Mouse (Mus musculus) intestine, embryonic 15.5 days (tissue): Measurements from ENCODE around the gene Pdia5. TPM values are rescaled to one million over a fixed set of nuclear protein-coding genes. Genes with fewer than 3 reads are reported as not detected.

Experiments used
- ATAC-seq: fragments of 200-750 bp; cut with Nextera tagmentation; 2 replicates; pipeline ENCODE4 v1.8.0; 2017; ENCODE audit warnings: moderate TSS enrichment, moderate library complexity
- H3K27ac ChIP-seq: fragments of 300-500 bp; sonication (generic); 2 replicates; pipeline ENCODE4 v1.5.1; 2015; ENCODE audit warnings: mild to moderate bottlenecking, inconsistent platforms
- H3K27me3 ChIP-seq: fragments of 300-500 bp; sonication (generic); replicated peaks from 2 replicates; pipeline ENCODE4 v1.6.1; 2015; ENCODE audit warnings: inconsistent platforms
- H3K36me3 ChIP-seq: fragments of 300-500 bp; sonication (generic); 2 replicates; pipeline ENCODE4 v1.6.1; 2015; ENCODE audit warnings: inconsistent platforms
- H3K4me1 ChIP-seq: fragments of 300-500 bp; sonication (generic); replicated peaks from 2 replicates; pipeline ENCODE4 v1.6.1; 2015; ENCODE audit warnings: inconsistent platforms
- H3K4me2 ChIP-seq: fragments of 300-500 bp; sonication (generic); replicated peaks from 2 replicates; pipeline ENCODE4 v1.6.1; 2015; ENCODE audit warnings: mild to moderate bottlenecking, inconsistent platforms
- H3K4me3 ChIP-seq: fragments of 300-500 bp; sonication (generic); replicated peaks from 2 replicates; pipeline ENCODE4 v1.5.1; 2015; ENCODE audit warnings: inconsistent platforms
- H3K9ac ChIP-seq: fragments of 300-500 bp; sonication (generic); 2 replicates; pipeline ENCODE4 v1.6.1; 2015; ENCODE audit warnings: inconsistent platforms
- H3K9me3 ChIP-seq: fragments of 300-500 bp; sonication (generic); 2 replicates; pipeline ENCODE4 v1.6.1; 2016; ENCODE audit warnings: inconsistent platforms
- WGBS: fragments of 180-500 bp; shearing (Covaris S2); methylation state at CpG from one replicate; pipeline ENCODE4 v1.1.7; 2015; 5-methylcytosine and 5-hydroxymethylcytosine counted together
- polyA plus RNA-seq: library from polyadenylated mRNA; unstranded; fragments of >200 nt; fragmentation: Nextera tagmentation; extraction: Ambion mirVana; gene quantifications from 2 replicates; pipeline ENCODE4 v1.2.1, GENCODE M21; 2015

Pdia5 gene
- polyA plus RNA-seq, 1 experiment from 2014 or later: 50.1 TPM

GRCm38 (mm10) chr16:35477273-35477672 is 13.4 kb downstream of the Pdia5 start:
- Histone ChIP-seq H3K9ac (no peak overlapping the region), H3K4me2 (no peak overlapping the region), H3K36me3 (no peaks in the 10 kb centered on the region), H3K4me3 (no peak overlapping the region), H3K9me3 (no peaks in the 10 kb centered on the region), H3K4me1 (no peaks in the 10 kb centered on the region), H3K27me3 (no peaks in the 10 kb centered on the region), H3K27ac (no peak overlapping the region)
- 74% methylated on average over 1 of the region's 1 CpGs for WGBS
- no peak for ATAC-seq

GRCm38 (mm10) chr16:35472569-35473275 is 18.0 kb downstream of the Pdia5 start:
- no peak for ATAC-seq
- Histone ChIP-seq H3K27me3 (no peaks in the 10 kb centered on the region), H3K4me3 (no peak overlapping the region), H3K4me1 (no peaks in the 10 kb centered on the region; the same call in 1 of the 2 replicates), H3K27ac (no peak overlapping the region), H3K9ac (no peak overlapping the region), H3K9me3 (no peaks in the 10 kb centered on the region), H3K36me3 (no peaks in the 10 kb centered on the region), H3K4me2 (no peak overlapping the region)
- WGBS: 91% methylated on average over 14 of the region's 14 CpGs

GRCm38 (mm10) chr16:35471841-35472568 is 18.7 kb downstream of the Pdia5 start:
- no peak overlapping the region for H3K4me2 ChIP-seq
- H3K27me3 ChIP-seq: no peaks in the 10 kb centered on the region
- H3K9ac ChIP-seq: no peak overlapping the region
- H3K4me3 ChIP-seq: no peak overlapping the region
- 86% methylated on average over 17 of the region's 17 CpGs for WGBS
- H3K27ac ChIP-seq: no peak overlapping the region
- no peaks in the 10 kb centered on the region; the same call in 1 of the 2 replicates for H3K4me1 ChIP-seq
- no peaks in the 10 kb centered on the region for H3K9me3 ChIP-seq
- ATAC-seq: no peak
- no peaks in the 10 kb centered on the region for H3K36me3 ChIP-seq

GRCm38 (mm10) chr16:35470983-35471382 is 19.7 kb downstream of the Pdia5 start:
- Histone ChIP-seq H3K9me3 (no peaks in the 10 kb centered on the region), H3K36me3 (0 out of 2 replicates have a peak, but pooled peaks cover 2% of the 10 kb centered on the region), H3K4me1 (no peaks in the 10 kb centered on the region; the same call in 1 of the 2 replicates), H3K27me3 (no peaks in the 10 kb centered on the region), H3K27ac (no peak overlapping the region), H3K4me3 (no peak overlapping the region), H3K4me2 (no peak overlapping the region), H3K9ac (no peak overlapping the region)
- no peak for ATAC-seq
- WGBS: 84% methylated on average over 8 of the region's 8 CpGs

- H3K9ac ChIP-seq: no peak overlapping the region
These were observed 20.6 kb downstream of the Pdia5 start for GRCm38 (mm10) chr16:35470096-35470495.

GRCm38 (mm10) chr16:35469016-35469415 is 21.7 kb downstream of the Pdia5 start:
- WGBS: 79% methylated on average over 6 of the region's 6 CpGs
- H3K27me3 ChIP-seq: no peaks in the 10 kb centered on the region
- H3K9ac ChIP-seq: no peak overlapping the region
- no peak overlapping the region for H3K4me3 ChIP-seq
- no peak overlapping the region for H3K4me2 ChIP-seq
- H3K9me3 ChIP-seq: no peaks in the 10 kb centered on the region
- ATAC-seq: no peak
- no peaks in the 10 kb centered on the region; the same call in 1 of the 2 replicates for H3K4me1 ChIP-seq
- H3K27ac ChIP-seq: no peak overlapping the region
- H3K36me3 ChIP-seq: 0 out of 2 replicates have a peak, but pooled peaks cover 2% of the 10 kb centered on the region

More at GRCm38 (mm10) chr16:35470096-35470495, 20.6 kb downstream of the Pdia5 start:
- H3K36me3 ChIP-seq: 0 out of 2 replicates have a peak, but pooled peaks cover 2% of the 10 kb centered on the region
- no peak overlapping the region for H3K4me2 ChIP-seq
- no peaks in the 10 kb centered on the region; the same call in 1 of the 2 replicates for H3K4me1 ChIP-seq
- H3K27me3 ChIP-seq: no peaks in the 10 kb centered on the region
- H3K9me3 ChIP-seq: no peaks in the 10 kb centered on the region
- no peak overlapping the region for H3K27ac ChIP-seq
- WGBS: 70% methylated on average over 8 of the region's 8 CpGs
- no peak for ATAC-seq
- no peak overlapping the region for H3K4me3 ChIP-seq

- H3K4me2 ChIP-seq: no peak overlapping the region
- no peaks in the 10 kb centered on the region for H3K27me3 ChIP-seq
- no peak for ATAC-seq
- H3K4me1 ChIP-seq: no peaks in the 10 kb centered on the region; the same call in 1 of the 2 replicates
- no peak overlapping the region for H3K9ac ChIP-seq
- peaks cover 2% of the 10 kb centered on the region; the same call in 1 of the 2 replicates for H3K36me3 ChIP-seq
- no peak overlapping the region for H3K27ac ChIP-seq
- no peaks in the 10 kb centered on the region for H3K9me3 ChIP-seq
- H3K4me3 ChIP-seq: no peak overlapping the region
- 92% methylated on average over 2 of the region's 2 CpGs for WGBS
These were observed 23.6 kb downstream of the Pdia5 start for GRCm38 (mm10) chr16:35467044-35467443.

GRCm38 (mm10) chr16:35465808-35466351 is 24.8 kb downstream of the Pdia5 start:
- peaks cover 2% of the 10 kb centered on the region; the same call in 1 of the 2 replicates for H3K36me3 ChIP-seq
- H3K4me2 ChIP-seq: no peak overlapping the region
- no peak overlapping the region for H3K27ac ChIP-seq
- no peak overlapping the region for H3K4me3 ChIP-seq
- ATAC-seq: no peak
- H3K9me3 ChIP-seq: no peaks in the 10 kb centered on the region
- WGBS: 84% methylated on average over 4 of the region's 4 CpGs
- no peaks in the 10 kb centered on the region; the same call in 1 of the 2 replicates for H3K4me1 ChIP-seq
- no peak overlapping the region for H3K9ac ChIP-seq
- H3K27me3 ChIP-seq: no peaks in the 10 kb centered on the region

- H3K36me3 ChIP-seq: peaks cover 2% of the 10 kb centered on the region; the same call in 1 of the 2 replicates
- H3K4me2 ChIP-seq: no peak overlapping the region
- H3K4me1 ChIP-seq: no peaks in the 10 kb centered on the region
- no peak overlapping the region for H3K9ac ChIP-seq
- 88% methylated on average over 12 of the region's 12 CpGs for WGBS
- H3K4me3 ChIP-seq: no peak overlapping the region
- H3K27me3 ChIP-seq: no peaks in the 10 kb centered on the region
- no peak overlapping the region for H3K27ac ChIP-seq
- ATAC-seq: no peak
- no peaks in the 10 kb centered on the region for H3K9me3 ChIP-seq
These were observed 25.9 kb downstream of the Pdia5 start for GRCm38 (mm10) chr16:35464686-35465308.

GRCm38 (mm10) chr16:35463708-35464107 is 27.0 kb downstream of the Pdia5 start:
- peaks cover 4% of the 10 kb centered on the region; the same call in 1 of the 2 replicates for H3K36me3 ChIP-seq
- H3K27ac ChIP-seq: no peak overlapping the region
- no peaks in the 10 kb centered on the region for H3K9me3 ChIP-seq
- H3K9ac ChIP-seq: no peak overlapping the region
- ATAC-seq: no peak
- H3K4me2 ChIP-seq: no peak overlapping the region
- no peak overlapping the region for H3K4me3 ChIP-seq
- no peaks in the 10 kb centered on the region for H3K4me1 ChIP-seq
- no peaks in the 10 kb centered on the region for H3K27me3 ChIP-seq
- WGBS: 96% methylated on average over 10 of the region's 10 CpGs

- Histone ChIP-seq H3K36me3 (peaks cover 4% of the 10 kb centered on the region; the same call in 1 of the 2 replicates), H3K4me1 (no peaks in the 10 kb centered on the region), H3K27ac (no peak overlapping the region), H3K4me3 (no peak overlapping the region), H3K4me2 (no peak overlapping the region), H3K9ac (no peak overlapping the region), H3K9me3 (no peaks in the 10 kb centered on the region), H3K27me3 (no peaks in the 10 kb centered on the region)
- no peak for ATAC-seq
- 79% methylated on average over 7 of the region's 7 CpGs for WGBS
These were observed 27.7 kb downstream of the Pdia5 start for GRCm38 (mm10) chr16:35462955-35463354.

GRCm38 (mm10) chr16:35459584-35459983 is 31.1 kb downstream of the Pdia5 start:
- no peak overlapping the region for H3K4me2 ChIP-seq
- no peak overlapping the region for H3K4me3 ChIP-seq
- no peak overlapping the region for H3K9ac ChIP-seq
- no peak overlapping the region for H3K27ac ChIP-seq
- ATAC-seq: no peak
- H3K4me1 ChIP-seq: no peaks in the 10 kb centered on the region
- WGBS: 83% methylated on average over 7 of the region's 7 CpGs
- no peaks in the 10 kb centered on the region for H3K9me3 ChIP-seq
- H3K27me3 ChIP-seq: no peaks in the 10 kb centered on the region
- H3K36me3 ChIP-seq: peaks cover 2% of the 10 kb centered on the region; the same call in 1 of the 2 replicates
